Mouse (Mus musculus) c-Kit-positive CD71-positive TER-119-positive erythroid progenitor cells, embryonic 14.5 days (primary cell): Measurements from ENCODE around the gene Vamp1.
A peak's percentile ranks its signal among the peaks of the same experiment; 100 is the strongest.

Experiments used
- DNase-seq: peaks from one replicate; pipeline ENCODE4 v3.0.0-alpha.2; 2013; ENCODE audit warnings: low spot score

Vamp1 gene

DNA sequence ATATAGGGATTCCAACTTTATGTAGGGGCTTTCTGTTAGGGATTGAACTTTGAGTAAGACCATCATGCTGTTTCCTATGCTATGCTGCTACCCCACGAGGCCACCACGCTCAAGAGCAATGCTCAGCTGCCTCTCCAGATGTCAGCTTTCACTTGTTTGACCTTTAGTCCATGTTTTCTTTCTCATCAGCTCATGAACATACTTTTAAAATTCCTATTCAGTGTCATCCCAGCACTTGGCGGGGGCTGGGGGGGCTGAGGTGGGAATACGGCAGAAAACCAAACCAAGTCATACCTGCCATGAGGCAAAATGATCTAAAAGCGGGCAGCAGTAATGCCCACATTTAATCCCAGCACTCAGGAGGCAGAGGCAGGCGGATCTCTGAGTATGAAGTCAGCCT lies 2.2 kb upstream of the Vamp1 start:
- DNase-seq: no peak

DNA sequence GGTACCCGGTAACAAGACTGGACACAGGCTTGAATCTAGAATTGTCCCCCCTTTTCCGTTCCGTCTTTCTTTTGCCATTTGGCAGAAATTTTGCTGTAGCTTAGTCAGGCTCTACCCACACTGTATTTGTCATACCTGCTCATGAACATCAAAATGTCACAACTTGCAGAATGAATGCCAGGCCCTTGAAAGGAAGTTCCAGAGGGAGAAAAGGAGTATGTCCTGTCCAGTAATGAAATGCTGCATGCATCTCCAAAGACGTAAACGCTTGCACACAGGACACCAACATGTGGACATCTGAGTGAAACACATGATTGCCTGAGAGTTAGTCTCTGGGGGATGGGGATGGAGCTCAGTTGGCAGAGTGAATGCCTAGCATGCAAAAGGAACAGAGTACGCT lies 1.6 kb upstream of the Vamp1 start:
- no peak for DNase-seq

- DNase-seq: no peak
These were observed 1.5 kb downstream of the Vamp1 start for GRCm38 (mm10) chr6:125216898-125217297.

GRCm38 (mm10) chr6:125217899-125218298 lies 2.5 kb downstream of the Vamp1 start:
- DNase-seq: no peak

DNA sequence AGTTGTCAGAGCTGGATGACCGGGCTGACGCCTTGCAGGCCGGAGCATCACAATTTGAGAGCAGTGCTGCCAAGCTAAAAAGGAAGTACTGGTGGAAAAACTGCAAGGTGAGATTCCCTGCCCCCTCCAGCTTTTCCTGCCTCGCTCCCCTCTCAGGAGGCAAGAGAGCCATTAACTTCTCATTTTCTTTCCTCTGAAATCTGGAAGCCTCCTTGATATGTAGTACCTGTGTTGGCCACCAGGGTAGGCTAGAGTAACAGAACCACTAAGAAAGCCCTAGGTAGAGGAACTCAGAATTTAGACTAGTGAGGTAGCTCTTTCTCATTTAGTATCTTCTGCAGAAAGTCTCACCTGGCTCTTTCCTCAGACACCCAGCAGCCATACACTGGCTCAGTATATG lies 3.6 kb downstream of the Vamp1 start:
- peak; percentile 71 for DNase-seq

DNA sequence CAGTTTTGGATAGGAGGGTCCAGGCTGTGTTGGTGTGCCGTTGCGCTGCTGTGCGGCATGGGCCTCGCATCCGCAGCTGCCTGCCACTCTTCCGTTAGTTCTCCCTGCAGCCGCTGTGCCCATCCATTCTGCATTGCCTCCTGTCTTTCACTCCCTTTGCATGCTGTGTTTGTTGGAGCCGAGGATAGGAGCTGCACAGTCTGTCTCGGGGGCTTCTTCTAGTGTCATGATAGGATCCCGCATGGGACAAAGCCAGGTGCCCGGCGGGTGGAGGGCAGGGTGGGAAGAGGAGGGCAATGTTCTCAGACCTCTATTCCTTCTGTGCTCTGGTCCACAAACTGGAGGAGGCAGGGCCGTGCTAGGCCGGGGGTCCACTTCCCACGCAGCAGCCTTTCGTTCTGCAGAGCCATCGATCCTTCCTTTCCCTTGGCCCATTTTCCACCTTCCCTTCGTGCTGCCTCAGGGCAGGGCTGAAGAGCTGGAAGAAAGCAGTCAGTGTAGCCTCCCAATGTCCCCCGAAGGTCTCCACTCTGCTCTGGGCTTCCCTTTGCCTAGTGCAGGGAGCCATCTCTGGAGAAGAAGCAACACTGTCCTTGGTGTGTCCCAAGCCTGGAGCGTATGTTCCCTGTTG lies 5.9 kb downstream of the Vamp1 start:
- no peak for DNase-seq

- DNase-seq: no peak
These were observed 6.8 kb downstream of the Vamp1 start for GRCm38 (mm10) chr6:125222146-125222545.

GRCm38 (mm10) chr6:125222577-125222976 lies 7.2 kb downstream of the Vamp1 start:
- no peak for DNase-seq

DNA sequence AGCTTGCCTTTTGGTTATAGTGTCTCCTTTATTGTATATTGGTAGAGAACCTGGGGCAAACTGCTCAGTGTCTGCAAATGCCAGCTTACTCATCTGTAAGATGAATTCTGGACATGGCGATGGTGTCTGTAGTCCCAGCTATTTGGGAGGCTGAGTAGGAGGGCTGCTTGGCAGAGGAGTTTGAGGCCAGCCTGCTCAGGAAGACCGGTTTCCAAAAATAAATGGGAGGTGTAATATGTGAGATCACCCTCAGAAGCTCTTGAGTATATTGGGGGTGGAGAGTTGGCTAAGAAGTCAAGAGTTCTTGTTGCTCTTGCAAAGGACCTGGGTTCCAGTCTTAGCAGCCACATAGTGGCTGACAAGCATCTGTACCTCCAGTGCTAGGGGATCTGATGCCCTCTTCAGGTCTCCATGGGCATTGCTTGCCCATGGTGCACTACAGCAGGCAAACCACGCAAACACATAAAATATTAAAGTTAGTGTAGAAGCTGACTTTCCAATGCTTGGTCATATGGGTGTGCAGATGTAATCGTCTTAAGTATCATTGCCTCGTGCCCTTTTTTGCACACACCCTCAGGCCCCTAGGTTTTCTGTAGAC lies 10.3 kb downstream of the Vamp1 start:
- DNase-seq: peak; percentile 21

DNA sequence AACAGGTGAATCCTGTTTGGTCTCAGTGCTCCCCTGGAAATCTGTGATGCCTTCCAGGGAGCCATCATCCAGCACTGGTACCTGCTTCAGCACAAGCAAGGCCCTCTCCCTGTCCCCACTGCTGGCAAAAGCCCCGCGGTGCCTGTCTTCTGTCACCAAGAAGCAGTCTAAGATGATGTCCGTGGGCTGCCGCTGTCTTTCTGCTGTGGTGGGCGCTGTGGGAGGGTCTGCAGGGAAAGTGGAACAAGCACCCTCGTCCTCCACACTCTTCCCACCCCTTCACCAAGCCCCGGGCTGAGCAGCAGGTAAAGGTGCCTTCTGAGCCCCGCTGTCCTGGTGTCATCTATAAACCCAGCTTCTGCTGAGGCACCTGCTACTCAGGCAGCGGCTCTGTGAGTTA lies 15.2 kb downstream of the Vamp1 start:
- no peak for DNase-seq

DNA sequence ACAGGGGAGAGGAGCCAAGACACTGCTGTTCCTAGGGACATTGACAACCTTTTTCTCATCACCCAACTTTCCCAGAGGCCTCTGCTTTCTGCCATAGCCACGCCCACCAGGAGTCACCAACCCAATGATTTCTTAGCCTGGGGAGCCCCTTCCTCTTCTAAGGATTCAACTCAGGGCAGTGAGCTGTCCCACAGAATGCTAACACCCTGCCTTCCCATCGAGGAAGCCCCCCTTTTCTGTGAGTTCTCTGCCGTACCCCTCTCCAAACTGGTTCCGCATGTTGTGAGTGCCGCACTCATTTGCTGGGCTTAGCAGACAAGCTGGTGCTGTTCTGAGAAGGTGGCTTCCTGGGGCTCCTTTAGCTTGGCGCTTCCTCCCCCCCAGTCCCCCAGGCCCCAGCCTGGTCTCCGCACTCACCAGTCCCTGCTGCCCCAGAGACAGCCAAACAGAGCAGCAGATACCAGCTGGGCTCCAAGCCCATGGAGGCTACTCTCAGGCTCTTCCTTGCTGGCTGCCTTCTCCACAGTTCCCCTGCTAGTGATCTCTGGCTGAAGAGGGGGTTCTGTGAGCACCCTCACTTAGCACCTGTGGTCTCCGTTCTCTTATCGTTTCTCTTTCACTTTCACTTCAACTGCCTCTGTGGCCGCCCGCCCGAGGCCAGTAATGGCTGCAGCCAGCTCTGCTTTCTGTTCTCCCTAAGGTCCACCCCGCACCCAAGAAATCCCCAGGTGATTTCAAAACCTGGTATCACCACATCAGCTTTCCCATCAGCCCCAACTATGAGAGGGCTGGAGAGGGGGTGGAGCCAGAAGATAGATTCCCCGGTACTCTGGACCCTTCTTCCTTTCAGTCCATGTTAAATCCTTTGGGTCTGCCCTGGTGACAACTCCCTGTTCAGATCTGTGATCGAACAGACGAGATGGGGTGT lies 16.0 kb downstream of the Vamp1 start, which contains the start of gene Tapbpl:
Tapbpl (minus strand) TSS at position 744 of the 928 bp plus-strand sequence.
- peak; percentile 52 for DNase-seq

DNA sequence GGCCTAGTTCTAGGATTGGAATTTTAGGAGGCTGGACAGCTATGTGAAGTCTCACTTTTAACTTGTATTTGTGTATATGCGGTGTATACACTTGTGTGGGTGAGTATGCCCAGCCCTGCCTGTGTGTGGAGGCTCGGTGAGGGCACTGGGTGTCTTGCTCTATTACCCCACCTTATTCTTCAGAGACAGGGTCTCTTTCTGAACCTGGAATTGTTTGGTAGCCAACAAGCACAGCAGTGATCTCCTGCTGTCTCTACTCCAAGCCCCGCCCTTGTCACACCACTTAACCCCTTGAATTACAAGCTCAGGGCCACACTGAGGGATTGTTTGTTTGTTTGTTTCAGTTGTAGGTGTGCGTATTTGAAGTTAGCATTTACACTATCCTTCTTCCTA lies 16.7 kb downstream of the Vamp1 start:
- no peak for DNase-seq

- no peak for DNase-seq
These were observed 17.2 kb downstream of the Vamp1 start for GRCm38 (mm10) chr6:125232516-125232915.

GRCm38 (mm10) chr6:125233816-125234519 lies 18.6 kb downstream of the Vamp1 start:
- no peak for DNase-seq

- no peak for DNase-seq
These were observed 19.1 kb downstream of the Vamp1 start for GRCm38 (mm10) chr6:125234520-125234828.

- no peak for DNase-seq
These were observed 21.0 kb downstream of the Vamp1 start for GRCm38 (mm10) chr6:125236341-125236740.

DNA sequence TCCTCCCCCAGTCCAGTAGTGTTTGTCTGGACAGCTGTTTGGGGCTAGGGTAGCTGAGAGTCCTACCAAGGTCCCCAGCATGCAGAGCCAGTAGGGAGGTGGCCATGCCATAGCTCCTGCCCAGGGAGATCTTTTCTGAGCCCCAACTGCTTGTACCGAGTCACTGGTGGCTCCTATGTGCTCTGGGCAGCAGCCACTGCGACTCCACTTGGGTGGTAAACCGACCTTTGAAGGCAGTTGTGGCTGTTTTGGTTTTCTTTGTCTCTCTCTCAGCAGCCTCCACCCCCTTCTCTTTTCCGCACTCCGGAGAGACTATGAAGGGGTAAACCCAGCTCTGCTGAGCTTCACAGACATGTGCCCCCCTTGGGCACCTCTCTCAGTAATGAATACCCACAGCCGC lies 21.4 kb downstream of the Vamp1 start, which contains the start of gene Cd27:
Cd27 (minus strand) TSS at position 229 of the 400 bp plus-strand sequence.
- DNase-seq: no peak

DNA sequence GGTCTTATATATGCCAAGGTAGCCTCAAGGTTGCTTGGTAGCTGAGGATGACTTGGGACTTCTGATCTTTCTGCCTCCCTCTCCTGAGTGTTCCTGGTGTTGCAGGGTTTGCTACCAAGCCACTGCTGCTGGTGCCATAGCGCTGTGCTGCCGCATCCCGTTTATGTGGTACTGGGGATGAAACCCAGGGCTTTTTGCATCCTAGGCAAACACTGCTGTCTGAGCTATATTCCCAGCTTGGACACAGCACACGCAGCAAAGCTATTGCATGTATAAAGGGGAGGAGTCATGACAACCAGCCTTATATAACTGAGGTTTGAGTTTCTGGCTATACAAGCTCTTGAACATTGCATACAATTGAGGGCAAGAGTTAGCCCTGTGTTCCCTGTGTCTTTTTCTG lies 22.1 kb downstream of the Vamp1 start:
- DNase-seq: no peak

GRCm38 (mm10) chr6:125238396-125238795 lies 23.0 kb downstream of the Vamp1 start:
- DNase-seq: no peak

DNA sequence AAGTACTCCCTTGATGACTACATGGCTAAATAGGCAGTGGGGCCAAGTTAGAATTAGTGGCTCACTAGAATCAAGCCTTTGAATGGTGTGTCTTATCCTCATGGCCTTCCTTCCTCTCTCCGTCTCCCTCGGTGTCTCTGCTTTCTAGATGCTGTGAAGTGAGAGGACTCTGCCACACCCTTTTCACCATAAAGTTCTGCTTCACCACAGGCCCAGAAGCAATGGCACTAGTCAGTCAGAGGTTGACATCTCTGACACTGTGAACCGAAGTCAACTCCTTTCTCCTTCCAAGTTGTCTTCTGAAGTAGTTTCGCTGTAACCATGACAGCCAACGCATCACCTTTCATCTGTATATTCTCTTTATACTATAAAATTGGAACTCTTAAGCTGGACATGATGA lies 24.2 kb downstream of the Vamp1 start:
- DNase-seq: no peak

DNA sequence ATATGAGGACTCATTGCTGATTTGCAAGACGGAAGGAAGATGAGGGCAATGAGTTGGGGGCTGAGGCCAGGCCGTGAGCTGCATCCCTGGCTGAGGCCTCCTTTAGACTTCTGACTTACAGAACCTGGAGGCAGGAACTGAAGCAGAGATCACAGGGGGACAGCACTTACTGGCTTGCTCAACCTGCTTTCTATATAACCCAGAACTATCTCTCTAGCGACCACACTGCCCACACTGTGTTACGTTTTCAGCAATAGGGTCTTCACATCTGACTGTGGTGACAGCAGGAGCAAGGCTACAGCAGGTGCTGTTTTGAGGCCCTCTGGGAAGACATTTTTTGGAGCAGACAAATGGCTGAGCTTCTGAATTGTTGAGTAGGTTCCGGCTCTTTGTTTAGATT lies 25.3 kb downstream of the Vamp1 start:
- DNase-seq: no peak

DNA sequence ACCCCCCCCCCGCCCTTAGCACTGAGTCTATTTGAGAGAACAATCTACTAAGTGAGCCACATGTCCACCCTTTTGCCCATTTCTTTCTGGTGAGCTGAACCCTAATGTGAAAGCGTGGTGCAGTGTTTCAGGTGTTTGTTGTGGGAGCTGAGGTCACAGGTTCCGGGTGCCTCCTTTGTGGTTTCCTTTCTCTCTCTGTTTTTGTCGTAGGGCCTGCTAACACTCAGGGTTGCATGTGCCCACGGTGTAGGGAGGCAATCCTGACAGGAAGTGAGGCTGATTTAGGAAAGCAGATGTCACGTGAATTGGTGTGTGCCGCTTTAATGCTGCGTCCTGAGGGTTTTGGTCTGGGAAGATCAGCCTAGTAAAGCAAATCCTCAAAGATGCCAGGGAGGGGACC lies 26.2 kb downstream of the Vamp1 start:
- no peak for DNase-seq
